Mouse (Mus musculus) stomach, postnatal 0 days (tissue): Measurements from ENCODE around the gene Ntm.

Experiments
- CTCF ChIP-seq: IDR thresholded peaks from 2 replicates; pipeline ENCODE4 v1.5.1; 2016; ENCODE audit warnings: antibody characterized with exemption, low read depth, mild to moderate bottlenecking, moderate library complexity
- EP300 ChIP-seq: optimal IDR thresholded peaks from 2 replicates; pipeline ENCODE3; 2016; ENCODE audit warnings: antibody characterized with exemption

DNA sequence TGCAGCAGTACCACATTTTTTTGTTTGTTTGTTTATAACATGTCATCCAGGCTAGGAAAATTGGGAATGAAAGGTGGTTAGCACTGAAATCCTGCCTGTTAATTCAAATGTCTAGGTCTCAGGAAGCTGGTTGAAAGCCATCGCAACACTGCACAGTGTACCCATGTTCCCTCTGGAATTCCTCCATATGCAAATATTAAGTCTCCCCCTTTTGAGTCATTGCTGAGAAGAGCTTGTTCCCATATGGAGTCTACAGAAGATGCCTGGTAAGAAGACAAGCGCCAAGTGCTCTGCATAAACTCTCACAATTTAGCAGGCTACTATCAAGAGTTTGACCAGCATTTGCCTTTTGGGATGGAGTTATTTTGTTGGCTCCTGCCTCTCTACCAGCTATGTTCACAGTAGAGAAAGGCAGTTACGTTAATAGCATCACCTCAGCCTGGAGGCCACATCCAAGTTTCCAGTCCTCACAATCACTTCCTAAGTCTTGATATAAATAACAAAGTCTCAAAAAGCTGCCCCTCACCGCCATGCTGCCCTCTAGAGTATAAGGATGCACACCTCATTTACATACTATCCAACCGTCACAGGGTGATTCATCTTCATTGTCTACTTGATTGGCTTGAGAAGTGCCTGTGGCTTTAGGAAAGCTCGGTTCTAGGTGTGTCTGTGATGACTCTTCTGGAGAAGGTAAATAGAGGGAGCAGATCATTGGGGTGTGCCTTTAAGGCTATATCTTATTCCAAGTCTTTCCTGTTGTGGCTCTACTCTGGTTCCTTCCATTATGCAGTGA, 103.5 kb downstream of the Ntm start:
- TF ChIP-seq CTCF (no peak), EP300 (no peak)
